Mouse (Mus musculus): ENCODE results near the gene Olfr1366.
"Not testable (repeated sequence)": the region's sequence is repeated elsewhere in the genome, so short reads cannot be mapped to it uniquely, and the experiment has no call there.

Gene Olfr1366

DNA sequence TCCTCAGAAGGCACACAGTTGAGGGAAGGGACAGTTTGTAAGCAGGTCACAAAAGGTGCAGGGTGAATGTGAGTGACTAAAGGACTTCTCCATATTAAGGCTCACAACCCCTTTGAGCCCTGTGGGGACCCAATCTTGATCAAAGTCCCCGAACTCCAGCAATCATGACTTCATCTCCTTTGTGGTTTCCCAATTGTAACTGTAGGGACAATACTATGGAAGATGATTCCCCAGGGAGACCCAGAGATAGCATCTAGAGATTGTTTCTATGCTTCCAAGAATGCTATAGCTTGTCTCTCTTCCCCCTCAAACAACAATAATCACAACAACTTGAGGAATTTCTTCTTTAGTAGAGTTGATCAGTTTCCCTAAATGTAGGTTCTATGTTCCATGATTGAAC lies at the start of gene Olfr1366:
Gene Olfr1366, minus strand, starts transcription at position 101 of the 400 bp plus-strand sequence.
- DNase-seq: no peak

DNA sequence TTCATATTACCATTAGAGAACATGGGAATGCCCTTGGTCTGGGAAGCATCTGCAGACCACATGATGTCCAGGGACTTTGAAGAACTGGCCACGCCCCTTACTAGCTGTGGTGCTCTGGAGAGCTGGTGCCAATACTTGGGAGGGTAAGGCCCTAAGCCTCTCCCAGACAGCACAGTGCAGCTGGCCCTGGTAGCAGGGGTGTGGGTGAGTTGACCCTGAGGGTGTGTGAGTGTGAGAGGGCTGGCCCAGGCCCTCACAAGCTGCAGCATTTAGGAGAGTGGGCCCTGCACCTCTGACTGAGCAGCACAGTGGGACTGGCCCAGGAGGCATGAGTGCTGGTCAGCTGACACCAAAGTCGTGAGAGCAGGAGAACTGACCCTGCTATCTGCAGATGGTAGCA lies 49.0 kb upstream of the Olfr1366 start:
- DNase-seq: no peak

DNA sequence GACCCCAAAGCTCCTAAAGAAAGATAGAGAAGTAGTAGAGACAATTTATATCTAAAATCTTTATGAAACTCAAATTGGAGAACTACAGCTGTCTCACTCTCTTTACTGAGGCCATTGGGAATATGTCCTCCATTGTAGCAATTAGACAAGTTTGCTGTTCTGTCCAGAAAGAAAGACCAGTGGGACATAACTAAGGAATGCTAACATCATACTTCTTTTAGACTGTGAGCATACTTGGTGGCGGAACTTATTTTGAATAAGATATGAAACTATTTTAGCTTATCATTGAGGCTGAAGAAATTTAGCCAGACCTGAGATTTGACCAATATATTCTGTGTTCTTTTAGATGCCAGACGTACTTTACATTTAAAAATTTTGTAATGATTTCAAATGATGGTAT lies 39.1 kb upstream of the Olfr1366 start, which contains the start of gene Olfr1364:
Gene Olfr1364, minus strand, starts transcription at position 101 of the 400 bp plus-strand sequence.
- no peak for DNase-seq

DNA sequence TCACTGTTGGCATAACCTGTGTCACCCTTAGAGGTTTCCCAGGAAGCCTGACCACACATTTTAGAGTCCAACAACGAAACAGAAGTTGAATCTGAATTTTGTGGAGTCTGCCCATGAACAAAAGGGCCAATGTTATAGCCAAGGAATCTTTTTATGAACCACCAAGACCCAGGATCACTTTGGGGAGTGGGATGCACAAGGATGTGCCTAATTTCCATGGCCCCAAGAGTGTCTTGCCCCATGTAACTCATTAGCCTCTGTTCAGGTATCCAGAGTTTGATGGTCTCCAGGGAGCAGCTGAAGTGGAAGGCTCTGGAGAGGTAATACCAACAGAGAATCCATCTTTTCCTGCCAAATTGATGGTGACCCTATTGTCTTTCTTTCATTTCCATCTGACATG lies 17.2 kb upstream of the Olfr1366 start, which contains the start of gene Olfr1535:
Gene Olfr1535, minus strand, starts transcription at position 101 of the 400 bp plus-strand sequence.
- no peak for DNase-seq

- no peak for DNase-seq
Observed at GRCm38 (mm10) chr13:21550416-21551110, 8.0 kb upstream of the Olfr1366 start.

DNA sequence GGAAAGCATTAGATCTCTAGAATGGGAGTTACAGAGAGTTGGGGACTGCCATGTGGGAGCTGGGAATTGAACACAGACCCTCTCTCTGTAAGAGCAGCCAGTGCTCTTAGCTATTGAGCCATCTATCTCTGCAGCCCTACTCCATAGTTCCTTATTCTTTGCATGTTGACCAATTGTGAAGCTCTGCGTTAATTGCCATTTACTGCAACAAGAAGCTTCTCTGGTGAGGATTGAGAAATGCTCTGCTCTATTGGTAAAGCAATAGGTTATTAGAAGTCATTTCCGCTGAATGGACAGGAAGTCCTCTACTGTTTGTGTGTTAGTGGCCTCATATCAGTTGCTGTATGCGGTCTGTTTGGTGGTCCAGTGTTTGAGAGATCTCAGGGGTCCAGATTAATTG lies 6.9 kb upstream of the Olfr1366 start:
- DNase-seq: no peak

DNA sequence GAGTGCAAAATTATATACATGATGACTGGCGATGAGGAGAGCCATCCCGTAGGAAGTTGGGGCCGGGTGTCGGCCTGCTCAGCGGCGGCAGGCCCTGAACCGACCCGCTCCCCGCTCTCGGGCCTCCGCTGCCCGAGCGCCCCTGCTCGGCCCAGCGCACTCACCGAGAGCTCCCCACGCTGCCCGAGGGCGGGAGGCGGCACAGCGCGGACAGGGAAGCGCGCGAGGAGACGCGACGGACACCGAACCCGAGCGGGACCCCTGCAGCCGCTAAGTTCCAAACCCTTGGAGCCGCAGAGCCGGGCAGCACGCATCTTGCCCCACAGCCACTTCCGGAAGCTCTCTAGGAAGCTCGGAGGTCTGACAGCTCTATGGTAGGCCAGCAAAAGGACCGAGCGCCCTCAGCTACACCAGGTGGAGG lies 11.8 kb downstream of the Olfr1366 start, which contains the start of gene Zkscan8:
Gene Zkscan8, minus strand, starts transcription at position 340 of the 421 bp plus-strand sequence.
- DNase-seq: peak; percentile 86

- DNase-seq: no peak
Observed at GRCm38 (mm10) chr13:21530136-21530535, 12.5 kb downstream of the Olfr1366 start.

GRCm38 (mm10) chr13:21506221-21506649 lies 36.4 kb downstream of the Olfr1366 start:
- peak; percentile 79 for DNase-seq

GRCm38 (mm10) chr13:21502296-21502695 lies 40.3 kb downstream of the Olfr1366 start:
- DNase-seq: no peak

GRCm38 (mm10) chr13:21501182-21501581 lies 41.4 kb downstream of the Olfr1366 start, which contains the start of gene Gm11273:
Gm11273 (minus strand) TSS chr13:21501418.
- not testable (repeated sequence) for DNase-seq

GRCm38 (mm10) chr13:21495080-21495479 lies 47.5 kb downstream of the Olfr1366 start, which contains the start of gene AK157302:
AK157302 (plus strand) TSS chr13:21495223.
- DNase-seq: no peak

GRCm38 (mm10) chr13:21492847-21493246 lies 49.8 kb downstream of the Olfr1366 start:
- no peak for DNase-seq

DNA sequence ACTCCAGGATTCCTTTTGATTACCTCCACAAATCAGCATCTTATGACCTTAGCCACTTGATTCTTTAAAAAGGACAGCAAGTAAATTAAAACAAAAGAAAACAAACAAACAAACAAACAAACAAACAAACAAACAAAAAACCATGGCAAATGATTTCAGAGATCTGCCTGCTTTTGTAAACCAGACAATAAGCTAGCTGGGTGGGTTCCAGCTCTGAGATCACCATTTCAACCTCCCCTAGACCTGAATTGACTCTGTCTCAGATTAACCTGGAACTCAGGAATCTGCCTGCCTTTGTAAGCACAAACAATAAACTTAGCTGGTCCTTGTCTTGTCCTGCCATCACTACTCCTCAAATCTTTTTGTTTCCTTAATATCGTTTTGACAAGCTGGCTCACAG lies 55.7 kb downstream of the Olfr1366 start:
- DNase-seq: no peak
